Mouse (Mus musculus) adrenal gland, postnatal 25 days (tissue): Measurements from ENCODE around the gene Mecom. TPM values are rescaled to one million over a fixed set of nuclear protein-coding genes. Genes with fewer than 3 reads are reported as not detected.

Source experiments
- DNase-seq: peaks from one replicate; pipeline ENCODE4 v3.0.0; 2021; ENCODE audit warnings: mixed read lengths
- total RNA-seq: library from RNA; stranded (reverse); gene quantifications from 2 replicates; pipeline ENCODE4 v1.2.3, GENCODE M21; 2021

The Mecom gene
- total RNA-seq, 1 experiment from 2014 or later, result 4.1 TPM

GRCm38 (mm10) chr3:29957365-29958236, 590.2 kb downstream of the Mecom start:
- no peak for DNase-seq

DNA sequence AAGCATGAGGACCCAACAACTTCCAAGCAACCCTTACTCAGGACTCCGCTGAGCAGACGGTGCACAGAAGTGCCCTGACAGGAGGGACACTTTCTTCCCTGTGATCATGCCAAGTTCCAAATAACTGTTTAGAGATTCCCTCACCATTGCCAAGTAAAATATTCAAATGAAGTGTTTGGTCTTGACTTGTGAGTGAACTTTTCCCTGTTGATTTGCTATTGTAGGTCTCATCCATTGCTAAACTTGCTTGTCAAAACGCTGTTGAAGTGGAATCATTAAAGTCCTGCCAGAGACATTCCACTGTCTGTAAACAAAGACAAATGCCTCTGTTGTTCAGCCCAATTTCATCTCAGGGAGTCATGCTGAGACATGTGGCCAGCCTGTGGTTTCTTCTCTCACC, 594.5 kb downstream of the Mecom start:
- no peak for DNase-seq

- DNase-seq, result no peak
These were observed 597.0 kb downstream of the Mecom start for GRCm38 (mm10) chr3:29950853-29951252.

GRCm38 (mm10) chr3:29903596-29904308, 644.1 kb downstream of the Mecom start:
- peak; percentile 3 for DNase-seq

Other genes with a start within 250 kb of the Mecom start
- not detected in 2 replicates for gene Actrt3, start 51.9 kb upstream of the Mecom start, total RNA-seq
- 24.9 and 25.3 TPM in 2 replicates for gene Mynn, start 54.1 kb upstream of the Mecom start, total RNA-seq
- gene Lrriq4, start 96.5 kb upstream of the Mecom start, total RNA-seq, result not detected in 2 replicates
- gene Lrrc34, start 99.9 kb upstream of the Mecom start, total RNA-seq, result not detected in 2 replicates
- not detected in 2 replicates for gene Lrrc31, start 151.8 kb upstream of the Mecom start, total RNA-seq
- gene Samd7, start 198.3 kb upstream of the Mecom start, total RNA-seq, result not detected in 2 replicates
- 103 and 131 TPM in 2 replicates for gene Sec62, start 244.9 kb upstream of the Mecom start, total RNA-seq